Mouse (Mus musculus): ENCODE results near the gene Acbd4. TPM values are rescaled to one million over a fixed set of nuclear protein-coding genes. Genes with fewer than 3 reads are reported as not detected.

Gene Acbd4
- polyA plus RNA-seq (2021; fragmentation: Nextera tagmentation), result 42.3 and 42.4 TPM in 2 replicates
- long read RNA-seq, experiment 1, partial matches to known transcripts, result 9 of 37 reads
- long read RNA-seq, experiment 1, other reads (novel, unspliced or antisense), result 26 of 37 reads
- long read RNA-seq, experiment 2, transcript Acbd4-202 (10 exons, 2,083 nt), result minor isoform, 10 of 183 reads
- long read RNA-seq, experiment 2, transcript Acbd4-203 (9 exons, 1,959 nt), result major isoform, 21 of 183 reads
- long read RNA-seq, experiment 2, partial matches to known transcripts, result 79 of 183 reads
- long read RNA-seq, experiment 2, other reads (novel, unspliced or antisense), result 72 of 183 reads

DNA sequence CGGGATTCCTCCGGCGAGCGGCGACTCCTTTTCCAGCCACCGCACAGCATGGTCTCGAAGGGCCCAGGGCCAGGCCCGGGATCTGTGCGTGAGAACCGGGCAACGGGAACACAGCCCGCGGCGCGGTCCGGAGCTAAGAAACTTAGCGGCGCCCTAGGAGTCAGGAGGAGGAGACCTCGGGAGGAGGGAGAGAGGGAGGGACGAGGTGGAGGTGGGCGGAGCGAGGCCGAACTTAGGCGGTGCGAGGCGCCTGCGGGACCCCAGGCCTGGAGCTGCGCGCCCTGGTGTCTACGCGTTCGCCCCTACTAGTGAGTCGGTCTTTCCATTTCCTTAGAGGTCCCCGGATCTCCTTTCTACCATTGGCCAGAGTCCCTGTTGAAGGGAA, at the start of gene Acbd4, which contains the start of gene Plcd3:
Gene Acbd4, plus strand, starts transcription at position 202 of the 385 bp plus-strand sequence.
Gene Plcd3, minus strand, starts transcription at position 178 of the 385 bp plus-strand sequence.

DNA sequence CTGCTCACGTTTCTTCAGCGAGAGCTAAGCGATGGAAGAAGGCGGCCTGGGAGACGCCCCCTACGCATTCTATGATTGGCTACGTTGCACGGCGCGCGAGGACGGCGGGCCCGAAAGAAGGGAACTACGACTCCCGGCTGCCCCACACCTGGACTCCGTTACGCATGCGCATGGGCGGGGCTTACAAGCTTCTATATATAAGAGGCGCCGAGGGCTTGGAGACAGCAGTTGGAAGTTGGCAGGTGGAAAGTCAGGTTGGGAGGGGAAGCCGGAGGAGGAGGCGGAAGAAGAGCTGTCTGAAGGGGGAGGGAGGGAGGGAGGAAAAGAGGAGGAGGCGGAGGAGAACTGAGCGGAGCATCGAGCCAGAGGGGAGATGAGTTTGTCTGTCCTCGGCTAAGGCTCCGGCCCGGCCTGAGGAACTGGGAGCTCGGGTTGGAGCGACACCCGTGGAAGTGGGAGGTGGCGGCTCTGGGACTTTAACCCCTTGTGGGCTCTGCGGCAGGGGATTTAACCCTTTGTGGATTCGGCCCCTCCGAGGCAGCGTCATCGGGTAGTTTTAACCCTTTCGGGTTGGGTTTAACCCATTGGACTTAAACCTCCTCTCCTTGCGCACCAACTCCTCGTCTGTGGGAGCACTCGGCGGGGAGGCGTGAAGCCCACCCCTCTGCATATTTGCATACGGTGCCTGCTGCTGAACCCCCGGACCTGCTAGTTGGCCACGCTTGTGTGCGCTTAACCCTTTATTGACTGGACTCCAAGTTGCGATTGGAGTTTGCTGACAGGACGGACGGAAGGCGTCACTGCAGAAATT, 14.7 kb downstream of the Acbd4 start, which contains the start of gene Hexim1:
Gene Hexim1, plus strand, starts transcription at position 224 of the 811 bp plus-strand sequence.

DNA sequence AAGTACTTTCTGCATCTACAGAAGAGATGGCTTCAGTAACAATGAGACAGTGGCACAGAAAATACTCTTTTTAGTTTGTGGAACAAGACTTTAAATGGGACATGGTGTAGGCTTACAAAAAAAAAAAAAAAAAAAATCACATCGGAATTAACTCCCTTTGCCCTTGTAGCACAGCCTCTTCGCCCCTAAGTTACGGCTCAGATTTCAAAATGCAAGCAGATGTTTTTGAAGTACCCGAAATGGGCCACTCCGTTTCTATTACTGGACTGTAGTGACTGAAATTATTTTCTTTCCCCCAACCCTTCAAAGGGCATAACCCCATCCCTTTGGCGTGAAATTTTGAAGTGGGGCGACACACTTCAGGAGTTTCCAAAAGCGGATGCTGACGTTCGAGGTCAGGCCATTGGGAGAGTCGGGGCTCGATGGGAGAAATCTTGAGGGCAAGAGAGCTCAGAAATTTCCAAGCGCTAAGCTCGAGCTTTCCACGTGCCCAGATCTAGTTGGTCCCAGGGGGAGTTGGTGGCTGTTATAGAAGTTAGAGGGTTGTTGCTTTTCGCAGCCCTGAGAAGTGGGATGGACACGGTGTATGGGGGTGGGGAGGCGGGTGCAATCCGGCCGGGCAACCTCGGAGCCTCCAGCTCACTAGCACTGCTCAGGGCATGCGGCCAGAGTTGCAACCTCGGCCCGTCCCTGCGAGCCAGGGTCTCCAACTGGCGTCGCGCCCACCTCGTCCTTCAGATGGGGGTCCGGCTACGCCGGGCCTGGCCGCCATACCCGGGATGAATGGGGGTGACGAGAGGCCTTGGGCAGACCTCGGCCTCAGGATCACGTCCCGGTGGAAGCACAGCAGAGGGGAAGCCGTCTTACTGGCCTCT, 30.5 kb downstream of the Acbd4 start, which contains the start of gene Hexim2:
Gene Hexim2, plus strand, starts transcription at position 729 of the 875 bp plus-strand sequence.

Other genes starting within 250 kb of the Acbd4 start
- gene Eftud2, start 220.7 kb upstream of the Acbd4 start, polyA plus RNA-seq (2021; fragmentation: Nextera tagmentation), result 64.9 and 69.3 TPM in 2 replicates
- gene Ccdc103, start 220.5 kb upstream of the Acbd4 start, polyA plus RNA-seq (2021; fragmentation: Nextera tagmentation), result 5.6 and 6.7 TPM in 2 replicates
- gene Fam187a, start 216.5 kb upstream of the Acbd4 start, polyA plus RNA-seq (2021; fragmentation: Nextera tagmentation), result 0.18 TPM in 1 of 2 replicates, not detected in the other
- 135 and 164 TPM in 2 replicates for gene Gfap, start 200.8 kb upstream of the Acbd4 start, polyA plus RNA-seq (2021; fragmentation: Nextera tagmentation)
- gene Kif18b, start 176.6 kb upstream of the Acbd4 start, polyA plus RNA-seq (2021; fragmentation: Nextera tagmentation), result 0.04 TPM in 1 of 2 replicates, not detected in the other
- 1.5 and 1.6 TPM in 2 replicates for gene C1ql1, start 155.0 kb upstream of the Acbd4 start, polyA plus RNA-seq (2021; fragmentation: Nextera tagmentation)
- gene Nmt1, start 73.5 kb upstream of the Acbd4 start, polyA plus RNA-seq (2021; fragmentation: Nextera tagmentation), result 331 and 373 TPM in 2 replicates
- gene Dcakd, start 73.3 kb upstream of the Acbd4 start, polyA plus RNA-seq (2021; fragmentation: Nextera tagmentation), result 30.5 and 36.4 TPM in 2 replicates
- gene Plcd3, start within 50 bp of the Acbd4 start, polyA plus RNA-seq (2021; fragmentation: Nextera tagmentation), result 2.1 and 3.0 TPM in 2 replicates
- gene Hexim1, start 14.5 kb downstream of the Acbd4 start, polyA plus RNA-seq (2021; fragmentation: Nextera tagmentation), result 8.4 and 9.1 TPM in 2 replicates
- 5.6 and 6.3 TPM in 2 replicates for gene Hexim2, start 30.7 kb downstream of the Acbd4 start, polyA plus RNA-seq (2021; fragmentation: Nextera tagmentation)
- gene Fmnl1, start 69.4 kb downstream of the Acbd4 start, polyA plus RNA-seq (2021; fragmentation: Nextera tagmentation), result 12.1 and 14.0 TPM in 2 replicates
- gene 1700023F06Rik, start 106.9 kb downstream of the Acbd4 start, polyA plus RNA-seq (2021; fragmentation: Nextera tagmentation), result 1.5 and 2.3 TPM in 2 replicates
- 0.18 and 0.45 TPM in 2 replicates for gene Spata32, start 116.8 kb downstream of the Acbd4 start, polyA plus RNA-seq (2021; fragmentation: Nextera tagmentation)
- gene Map3k14, start 165.8 kb downstream of the Acbd4 start, polyA plus RNA-seq (2021; fragmentation: Nextera tagmentation), result 0.35 and 0.48 TPM in 2 replicates

Measured in layer of hippocampus, adult 6 months (tissue).